Mouse (Mus musculus) left cerebral cortex, adult 2 months (tissue): Measurements from ENCODE around the gene Gm49673. TPM values are rescaled to one million over a fixed set of nuclear protein-coding genes. Genes with fewer than 3 reads are reported as not detected.
A peak's percentile ranks its signal among the peaks of the same experiment; 100 is the strongest.
"Not testable (repeated sequence)": the region's sequence is repeated elsewhere in the genome, so short reads cannot be mapped to it uniquely, and the experiment has no call there.

Source experiments
- DNase-seq, 2 experiments: peaks; one replicate each; pipeline ENCODE4 v3.0.0; 2021 to 2022; ENCODE audit warnings: low spot score in 2 of 2, mixed read lengths in 1 of 2; ENCODE audit errors: extremely low spot score in 1 of 2
- H3K27ac ChIP-seq: fragments of 200-600 bp; 2 replicates; pipeline ENCODE4 v1.8.1; 2022
- H3K4me3 ChIP-seq: fragments of 200-600 bp; 2 replicates; pipeline ENCODE4 v1.8.1; 2022
- CTCF ChIP-seq: fragments of 200-600 bp; IDR thresholded peaks from 2 replicates; pipeline ENCODE4 v1.8.1; 2022; ENCODE audit warnings: antibody characterized with exemption, mild to moderate bottlenecking, moderate library complexity
- intact Hi-C: fragments of 180-260 bp; cut with DNase I; formaldehyde crosslinking; loops from one replicate; pipeline ENCODE4 v1.15.1; 2025
- total RNA-seq, 2 experiments: library from RNA; stranded (reverse); gene quantifications; 2 replicates each; pipeline ENCODE4 v1.2.3; 2021

Gene Gm49673
- total RNA-seq, 2 experiments from 2014 or later: 0.18 to 0.61 TPM

DNA sequence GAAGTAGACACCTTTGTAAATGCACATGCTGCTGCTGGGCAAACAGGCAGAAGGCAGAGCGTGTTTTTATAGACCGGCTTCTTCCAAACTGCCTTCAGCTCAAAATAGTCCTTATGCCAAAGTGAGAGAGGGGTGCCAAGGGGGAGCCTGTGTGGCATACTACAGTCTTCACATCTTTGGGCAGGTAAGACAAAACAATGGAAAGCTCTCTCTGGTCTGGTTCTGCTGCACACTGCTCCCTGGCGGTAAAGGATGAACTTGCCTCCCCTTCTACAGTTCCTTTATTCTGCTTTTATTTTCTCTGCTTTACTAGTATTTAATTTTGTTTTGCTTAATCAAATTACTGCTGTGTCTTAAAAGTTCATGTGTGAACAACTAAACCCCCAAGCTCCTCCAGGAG lies 13.4 kb upstream of the Gm49673 start:
- H3K4me3 ChIP-seq, intact Hi-C loops, H3K27ac ChIP-seq: not testable (repeated sequence)
- peak; percentile 37 to 39 for DNase-seq
- TF ChIP-seq CTCF: peak; percentile 54

DNA sequence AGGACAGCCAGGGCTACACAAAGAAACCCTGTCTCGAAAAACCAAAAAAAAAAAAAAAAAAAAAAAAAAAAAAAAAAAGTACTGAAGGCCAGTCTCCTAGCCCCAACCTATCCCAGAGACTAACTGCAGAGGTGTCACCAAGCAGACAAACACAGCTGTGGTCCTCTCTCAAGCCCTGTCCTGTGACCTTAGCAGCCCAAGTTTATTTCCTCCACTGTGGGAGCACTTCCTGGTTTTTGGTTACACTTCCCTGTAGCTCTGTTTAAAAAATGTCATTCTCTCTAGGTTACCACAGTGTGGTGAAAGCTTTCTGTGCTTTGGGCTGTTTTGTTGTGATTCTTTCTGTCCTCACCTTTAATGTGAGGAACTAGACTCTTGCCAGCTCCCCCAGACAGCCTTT lies 11.0 kb upstream of the Gm49673 start:
- H3K27ac ChIP-seq, H3K4me3 ChIP-seq, intact Hi-C loops, DNase-seq: not testable (repeated sequence)

DNA sequence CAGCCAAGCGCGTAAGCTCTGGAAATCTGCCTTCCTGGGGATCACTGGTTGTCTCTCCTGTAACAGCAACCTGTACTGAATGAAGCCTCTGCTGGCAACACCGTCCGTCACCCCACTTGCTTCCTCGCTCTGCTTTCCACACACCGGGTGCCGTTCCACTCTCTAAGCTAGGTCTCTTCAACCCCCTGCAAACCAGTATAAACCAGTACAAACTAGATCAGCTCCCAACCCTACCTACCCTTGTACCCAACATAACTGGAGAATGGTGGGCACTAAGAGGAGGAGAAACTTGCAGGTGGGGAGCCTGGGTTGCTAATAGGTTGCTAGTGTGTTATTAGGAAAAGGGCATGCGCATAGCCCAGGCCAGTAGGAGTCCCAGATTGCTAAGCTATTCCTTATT lies 8.4 kb upstream of the Gm49673 start:
- H3K27ac ChIP-seq, DNase-seq, H3K4me3 ChIP-seq, intact Hi-C loops: not testable (repeated sequence)

DNA sequence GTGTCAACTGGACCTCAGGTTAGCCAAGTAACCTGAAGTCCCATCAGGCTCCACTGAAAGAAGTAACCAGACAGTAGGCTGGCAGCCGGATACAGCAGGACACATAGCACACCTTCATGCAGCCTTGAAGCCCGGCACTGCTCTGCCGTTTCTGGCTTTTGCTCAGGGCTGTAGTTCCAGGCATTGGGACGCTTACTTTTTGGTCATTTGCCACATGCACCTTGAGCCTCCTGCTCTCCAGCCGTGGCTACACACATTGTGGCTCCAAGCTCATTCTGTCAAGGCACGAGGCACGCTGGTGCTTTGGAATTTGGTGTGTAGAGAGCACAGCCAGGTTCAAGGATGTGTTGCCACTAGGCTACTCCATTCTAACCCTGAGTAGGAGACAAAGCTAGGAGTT lies 7.4 kb upstream of the Gm49673 start:
- intact Hi-C loops, H3K27ac ChIP-seq, H3K4me3 ChIP-seq, DNase-seq: not testable (repeated sequence)

DNA sequence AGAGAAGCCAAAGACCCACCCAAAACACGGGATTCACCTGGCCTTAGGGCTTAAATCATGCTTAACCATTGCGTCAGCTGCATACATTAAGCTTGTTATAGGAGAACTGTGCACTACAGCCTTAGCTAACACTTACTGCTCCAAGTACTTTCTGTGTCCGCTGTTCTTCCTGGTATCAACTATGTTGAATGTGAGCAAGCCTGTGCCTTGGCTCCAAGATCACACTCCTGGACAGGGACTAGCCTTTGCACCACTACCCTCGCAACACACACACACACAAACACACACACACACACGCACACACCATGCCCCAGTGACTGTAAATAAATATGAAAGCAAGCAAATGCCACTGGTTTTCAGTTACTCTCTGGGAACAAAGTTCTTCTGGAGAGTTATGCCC lies 657 bp downstream of the Gm49673 start:
- H3K4me3 ChIP-seq, DNase-seq, H3K27ac ChIP-seq, intact Hi-C loops: not testable (repeated sequence)

DNA sequence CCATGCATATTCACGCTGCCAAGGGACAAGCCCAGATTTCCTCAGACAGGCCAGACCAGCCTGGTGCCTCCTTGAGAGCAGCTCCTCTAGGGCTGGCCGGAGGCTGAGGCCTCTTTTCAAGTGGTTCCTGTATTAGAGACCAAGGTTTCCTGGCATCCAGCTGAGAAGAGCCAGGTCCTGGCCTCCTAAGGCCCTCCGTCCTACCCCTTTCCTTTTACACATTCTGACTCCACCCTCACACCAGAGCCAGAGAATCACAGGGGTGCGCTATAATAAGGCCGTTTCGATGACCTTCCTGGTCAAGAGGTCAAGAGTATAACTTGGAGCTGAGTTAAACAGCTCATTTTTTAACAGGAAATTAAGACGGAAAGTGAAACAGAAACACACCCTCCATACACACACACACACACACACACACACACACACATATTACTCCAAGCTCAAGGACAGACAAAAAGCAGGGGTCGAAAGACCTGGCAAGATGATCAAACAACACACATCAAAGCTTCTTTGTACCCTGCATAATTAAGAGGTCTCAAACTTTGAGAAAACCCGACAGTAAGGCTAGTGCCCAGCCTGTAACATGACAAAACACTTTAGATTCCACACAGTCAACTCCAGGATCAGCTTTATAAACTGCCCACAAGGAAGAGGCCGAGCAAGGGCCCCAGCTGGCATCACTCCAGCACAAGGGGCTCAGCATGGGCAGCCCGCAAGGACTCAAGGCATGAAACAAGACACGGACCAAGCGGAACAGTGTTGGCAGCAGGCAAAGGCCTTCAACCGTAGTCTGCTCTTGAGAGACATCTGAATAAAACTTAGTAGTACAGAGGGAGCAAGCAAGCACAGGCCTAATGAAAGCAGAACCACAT lies 3.5 kb downstream of the Gm49673 start:
- H3K4me3 ChIP-seq, intact Hi-C loops, DNase-seq, H3K27ac ChIP-seq: not testable (repeated sequence)

DNA sequence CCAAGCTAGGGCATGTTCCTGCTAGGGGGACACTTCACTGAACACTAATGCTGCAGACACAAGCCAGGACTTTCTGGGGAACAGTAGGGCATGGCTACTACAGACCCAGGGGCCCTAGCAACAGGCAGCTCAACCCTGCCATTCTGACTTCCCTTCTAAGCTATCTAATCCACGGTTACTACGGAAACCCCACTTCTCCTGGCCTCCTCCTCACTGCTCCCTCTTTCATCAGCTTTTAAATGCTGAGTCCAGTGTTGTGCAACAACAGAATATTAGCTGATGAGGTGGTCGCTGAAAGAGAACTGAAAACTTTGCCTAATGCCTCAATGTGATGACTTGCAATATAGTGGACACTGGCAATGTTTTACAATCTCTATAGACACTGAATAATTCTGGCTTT lies 7.4 kb downstream of the Gm49673 start:
- intact Hi-C loops, H3K27ac ChIP-seq, H3K4me3 ChIP-seq, DNase-seq: not testable (repeated sequence)

DNA sequence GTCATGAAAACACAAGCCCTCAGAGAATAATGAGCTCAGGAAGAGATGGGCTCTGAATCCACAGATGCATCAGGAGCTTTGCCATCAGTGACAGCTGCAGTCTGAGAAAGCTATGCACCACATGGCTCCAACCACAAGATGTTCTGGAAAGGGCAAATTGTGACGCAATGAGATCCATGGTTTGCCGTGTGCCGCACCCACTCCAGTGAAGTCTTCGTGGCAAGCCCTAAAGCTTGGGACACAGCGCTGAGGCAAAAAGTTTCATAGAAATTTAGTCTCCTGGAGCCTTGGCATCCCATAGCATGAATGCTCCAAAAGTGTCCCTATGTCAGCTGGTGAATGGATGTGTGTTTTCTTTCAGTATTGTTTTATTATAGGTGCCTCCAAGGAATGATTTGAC lies 9.5 kb downstream of the Gm49673 start:
- H3K4me3 ChIP-seq, DNase-seq, intact Hi-C loops, H3K27ac ChIP-seq: not testable (repeated sequence)

DNA sequence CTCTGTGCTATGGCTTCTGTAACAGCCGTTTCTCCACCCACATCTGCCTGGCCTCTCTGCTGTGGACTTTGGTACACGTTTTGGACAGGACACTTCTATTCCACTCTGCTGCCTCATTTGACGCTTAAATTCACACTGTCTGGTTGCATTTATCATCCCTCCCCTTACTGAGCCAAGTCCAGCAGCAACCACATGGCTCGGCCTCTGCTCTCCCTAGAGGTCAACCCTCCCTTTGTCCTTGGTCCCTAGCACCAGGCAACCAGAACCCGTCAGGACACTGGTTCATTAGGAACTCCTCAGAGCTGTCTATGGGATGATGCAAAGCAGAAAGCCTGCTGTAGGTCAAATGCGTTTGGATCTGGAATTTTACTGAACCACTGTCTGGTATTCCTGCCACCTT lies 16.7 kb downstream of the Gm49673 start:
- DNase-seq, H3K4me3 ChIP-seq, H3K27ac ChIP-seq, intact Hi-C loops: not testable (repeated sequence)

DNA sequence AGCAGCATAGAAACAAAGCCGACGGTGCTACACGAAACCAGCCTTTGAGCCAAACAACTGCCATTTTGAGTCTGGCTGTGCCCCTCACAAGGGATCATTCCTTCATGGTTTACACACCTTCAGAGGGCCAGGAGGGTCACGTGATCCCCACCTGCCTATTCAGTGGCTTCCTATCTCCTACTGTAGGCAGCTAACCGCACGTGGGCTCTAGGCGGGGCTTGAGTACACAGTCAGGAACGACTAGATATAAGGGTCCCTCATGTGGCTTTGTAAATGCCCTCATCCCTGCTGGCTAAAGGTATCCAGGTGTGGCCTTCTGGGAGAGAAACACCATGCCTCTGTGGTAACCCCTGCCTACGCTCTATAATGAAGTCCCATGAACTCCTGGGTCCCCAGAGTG lies 18.0 kb downstream of the Gm49673 start:
- H3K4me3 ChIP-seq, DNase-seq, H3K27ac ChIP-seq, intact Hi-C loops: not testable (repeated sequence)

DNA sequence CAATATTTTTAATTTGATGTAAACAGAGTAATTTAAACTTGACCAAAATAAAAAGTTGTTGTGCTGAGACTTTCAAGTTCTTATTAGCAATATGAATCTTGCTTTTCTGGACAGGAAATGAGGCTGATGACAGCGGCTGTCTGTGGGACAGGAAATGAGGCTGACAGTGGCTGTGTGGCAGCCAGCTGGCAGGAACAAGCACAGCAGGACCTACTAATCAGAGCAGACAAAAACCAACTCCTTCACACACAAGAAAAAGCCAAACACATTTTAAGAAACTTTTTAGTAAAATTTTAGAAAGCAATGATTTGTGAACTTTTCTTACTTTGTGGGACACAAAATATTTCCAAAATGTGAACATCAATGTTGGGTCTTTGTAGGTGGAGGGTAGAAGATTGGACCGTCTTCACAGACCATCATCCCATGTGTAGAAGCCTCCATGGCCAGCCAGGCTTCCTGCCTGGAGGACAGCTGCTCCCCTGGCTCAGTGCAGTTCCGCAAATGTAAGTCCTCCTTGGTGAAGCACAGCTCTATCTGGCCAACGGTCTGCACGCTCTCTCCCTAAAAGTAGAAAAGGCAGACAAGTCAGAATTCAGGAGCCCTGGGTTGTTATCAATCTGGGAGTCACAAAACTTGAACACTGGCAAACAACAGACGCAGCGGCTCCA lies 19.1 kb downstream of the Gm49673 start:
- DNase-seq, H3K27ac ChIP-seq, H3K4me3 ChIP-seq, intact Hi-C loops: not testable (repeated sequence)

DNA sequence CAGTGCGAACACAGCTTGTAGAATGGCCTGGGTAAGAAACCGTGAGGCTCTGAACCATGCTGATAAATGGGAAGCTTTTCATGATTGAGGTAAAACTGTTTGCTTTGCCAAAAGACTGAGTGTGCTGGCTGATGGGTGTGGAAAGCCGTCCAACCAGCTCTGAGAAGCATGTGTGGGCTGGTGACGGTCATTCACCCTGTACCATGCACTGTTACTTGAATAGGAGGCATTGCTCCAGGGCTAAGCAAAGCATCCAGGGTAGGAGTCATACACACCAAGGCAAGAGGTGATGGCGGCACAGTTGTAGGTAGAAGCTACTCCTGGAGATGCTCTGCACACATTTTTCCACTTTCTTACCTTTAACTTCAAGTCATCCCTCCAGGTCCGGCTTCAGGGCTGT lies 23.0 kb downstream of the Gm49673 start:
- intact Hi-C loops, DNase-seq, H3K27ac ChIP-seq, H3K4me3 ChIP-seq: not testable (repeated sequence)

DNA sequence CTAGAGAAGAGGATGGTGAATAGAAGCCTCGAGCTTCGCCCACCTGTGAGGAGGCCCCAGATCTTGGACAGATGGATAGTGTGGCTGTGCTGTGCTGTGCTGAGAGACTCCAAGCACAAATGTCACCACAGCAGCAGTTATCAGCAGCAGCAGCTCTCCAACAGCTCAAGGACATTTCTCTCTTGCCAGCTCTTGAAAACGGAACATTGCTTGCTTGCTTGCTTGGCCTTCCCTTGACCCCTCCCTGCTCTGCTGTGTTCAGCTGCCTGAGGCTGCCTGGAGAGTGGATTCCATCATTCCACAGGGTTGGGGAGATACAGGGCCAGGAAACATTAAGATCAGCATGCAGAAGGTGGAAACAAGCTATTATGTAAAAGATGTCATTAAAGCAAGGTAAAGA lies 24.6 kb downstream of the Gm49673 start:
- intact Hi-C loops, H3K4me3 ChIP-seq, DNase-seq, H3K27ac ChIP-seq: not testable (repeated sequence)

DNA sequence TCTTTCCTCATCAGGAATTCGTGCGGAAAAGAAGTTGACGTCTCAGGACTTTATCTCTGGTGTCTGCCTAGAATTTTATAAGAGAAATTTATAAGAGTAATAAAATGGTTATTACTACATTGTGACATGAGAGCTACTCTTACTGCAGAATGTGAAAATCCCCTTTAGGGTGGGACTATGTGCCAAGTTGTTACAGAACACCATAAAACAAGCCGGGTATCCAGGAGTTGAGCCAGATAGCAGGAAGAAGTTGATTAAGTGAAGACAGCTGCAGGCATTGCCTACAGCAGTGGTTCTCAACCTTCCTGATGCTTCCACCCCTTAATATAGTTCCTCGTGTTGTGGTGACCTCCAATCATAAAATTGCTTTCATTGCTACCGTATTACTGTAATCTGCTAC lies 30.7 kb downstream of the Gm49673 start:
- H3K4me3 ChIP-seq, DNase-seq, intact Hi-C loops, H3K27ac ChIP-seq: not testable (repeated sequence)

DNA sequence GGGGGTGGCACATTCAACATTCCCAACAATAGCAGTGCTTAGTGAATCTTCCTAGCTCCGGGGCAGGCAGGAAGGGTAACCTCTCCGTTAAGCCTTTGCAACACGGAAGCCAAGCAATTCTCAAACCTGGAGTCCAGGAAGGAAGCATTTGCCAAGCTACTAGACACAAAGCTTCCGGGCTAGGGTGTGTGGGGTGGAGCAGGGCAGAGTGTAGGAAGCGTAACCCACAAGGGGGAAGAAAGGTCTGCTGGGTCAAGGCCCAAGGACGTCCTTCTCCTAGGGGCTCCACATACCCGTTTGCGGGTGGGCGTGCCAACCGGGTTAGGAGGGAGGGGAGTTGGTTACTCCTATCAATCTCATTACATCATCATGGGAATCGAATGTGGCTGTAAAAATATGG lies 31.2 kb downstream of the Gm49673 start:
- H3K27ac ChIP-seq, H3K4me3 ChIP-seq, DNase-seq, intact Hi-C loops: not testable (repeated sequence)

DNA sequence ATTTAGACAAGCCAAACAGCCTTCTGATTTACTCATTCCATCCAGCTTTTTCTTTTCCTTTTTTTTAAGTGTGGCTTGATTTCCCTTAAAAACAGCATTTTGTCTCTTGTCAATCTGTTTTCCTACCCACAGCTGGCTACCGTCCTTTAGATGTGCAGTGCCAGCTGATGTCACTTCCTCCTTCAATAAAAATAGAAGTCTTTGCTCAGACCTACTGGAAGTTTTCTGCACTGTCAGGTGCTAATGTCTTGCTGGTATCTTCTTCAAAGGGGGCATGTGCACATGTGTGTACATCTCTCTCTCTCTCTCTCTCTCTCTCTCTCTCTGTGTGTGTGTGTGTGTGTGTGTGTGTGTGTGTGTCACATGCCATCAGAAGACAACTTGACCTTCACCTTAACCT lies 35.4 kb downstream of the Gm49673 start:
- DNase-seq, intact Hi-C loops, H3K27ac ChIP-seq, H3K4me3 ChIP-seq: not testable (repeated sequence)

DNA sequence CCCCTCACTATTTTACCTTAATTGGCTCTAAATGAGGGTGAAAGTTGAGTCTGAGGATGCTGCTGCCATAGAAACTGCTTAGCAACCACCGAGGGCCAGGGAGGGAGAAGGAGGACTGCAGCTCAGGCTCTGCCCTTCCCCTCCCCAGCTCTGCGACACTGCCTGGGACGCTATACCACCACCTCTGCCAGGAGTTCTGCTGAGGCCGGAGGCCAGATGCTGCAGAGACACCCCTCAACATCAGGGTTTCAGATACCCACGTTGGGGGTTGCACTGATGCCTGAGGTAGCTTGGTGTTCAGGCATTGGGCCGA lies 46.3 kb downstream of the Gm49673 start:
- H3K4me3 ChIP-seq, intact Hi-C loops, H3K27ac ChIP-seq, DNase-seq: not testable (repeated sequence)
